Mouse (Mus musculus): ENCODE measurements at regions not wholly inside any gene's neighbourhood (a gene's known extent, or its start where the extent isn't known, plus 50 kb on each side); places are given as distances from the start of the nearest gene placed in this dataset.
"Not testable (repeated sequence)": the region's sequence is repeated elsewhere in the genome, so short reads cannot be mapped to it uniquely, and the experiment has no call there.

- peak; percentile 3 for DNase-seq (ENCODE audit: low read depth, low spot score)
Measured at GRCm38 (mm10) chr17:3006662-3007061, 108.1 kb upstream of the Scaf8 start.

- peak; percentile 5 for DNase-seq (ENCODE audit: low read depth, low spot score)
Measured at GRCm38 (mm10) chr17:3007234-3007633, 107.5 kb upstream of the Scaf8 start.

GRCm38 (mm10) chr17:3009939-3010338 is 104.8 kb upstream of the Scaf8 start:
- peak; percentile 30 for DNase-seq (ENCODE audit: low read depth, low spot score)

GRCm38 (mm10) chr17:3012045-3012444 is 102.7 kb upstream of the Scaf8 start:
- DNase-seq (ENCODE audit: low read depth, low spot score) = peak; percentile 4

GRCm38 (mm10) chr17:3019631-3020391 is 95.0 kb upstream of the Scaf8 start:
- DNase-seq (ENCODE audit: low read depth, low spot score) = peak; percentile 4

GRCm38 (mm10) chr17:3020406-3020805 is 94.4 kb upstream of the Scaf8 start:
- DNase-seq (ENCODE audit: low read depth, low spot score) = peak; percentile 8

GRCm38 (mm10) chr17:3022245-3022935 is 92.4 kb upstream of the Scaf8 start:
- peak; percentile 6 for DNase-seq (ENCODE audit: low read depth, low spot score)

- DNase-seq (ENCODE audit: low read depth, low spot score) = not testable (repeated sequence)
Measured at GRCm38 (mm10) chr17:3022936-3023247, 91.9 kb upstream of the Scaf8 start.

- DNase-seq (ENCODE audit: low read depth, low spot score) = peak; percentile 0
Measured at GRCm38 (mm10) chr17:3023426-3023825, 91.3 kb upstream of the Scaf8 start.

GRCm38 (mm10) chr17:3026859-3027258 is 87.9 kb upstream of the Scaf8 start:
- peak; percentile 0 for DNase-seq (ENCODE audit: low read depth, low spot score)

- DNase-seq (ENCODE audit: low read depth, low spot score) = peak; percentile 1
Measured at GRCm38 (mm10) chr17:3027376-3027775, 87.4 kb upstream of the Scaf8 start.

- DNase-seq (ENCODE audit: low read depth, low spot score) = peak; percentile 0
Measured at GRCm38 (mm10) chr17:3029750-3030149, 85.0 kb upstream of the Scaf8 start.

GRCm38 (mm10) chr17:3035099-3035498 is 79.7 kb upstream of the Scaf8 start:
- DNase-seq (ENCODE audit: low read depth, low spot score) = peak; percentile 3

- peak; percentile 1 for DNase-seq (ENCODE audit: low read depth, low spot score)
Measured at GRCm38 (mm10) chr17:3037145-3037870, 77.5 kb upstream of the Scaf8 start.

GRCm38 (mm10) chr17:3038067-3038466 is 76.7 kb upstream of the Scaf8 start:
- DNase-seq (ENCODE audit: low read depth, low spot score) = no peak

- not testable (repeated sequence) for DNase-seq (ENCODE audit: low read depth, low spot score)
Measured at GRCm38 (mm10) chr17:3044520-3044919, 70.3 kb upstream of the Scaf8 start.

- not testable (repeated sequence) for DNase-seq (ENCODE audit: low read depth, low spot score)
Measured at GRCm38 (mm10) chr17:3053859-3054258, 60.9 kb upstream of the Scaf8 start.

GRCm38 (mm10) chr17:3054848-3055247 is 59.9 kb upstream of the Scaf8 start:
- not testable (repeated sequence) for DNase-seq (ENCODE audit: low read depth, low spot score)

- not testable (repeated sequence) for DNase-seq (ENCODE audit: low read depth, low spot score)
Measured at GRCm38 (mm10) chr17:3055376-3055775, 59.4 kb upstream of the Scaf8 start.

- not testable (repeated sequence) for DNase-seq (ENCODE audit: low read depth, low spot score)
Measured at GRCm38 (mm10) chr17:3063401-3063800, 51.4 kb upstream of the Scaf8 start.

Data from CD4-positive, CD25-positive, alpha-beta regulatory T cell, adult 2 months (primary cell).